Mouse (Mus musculus): ENCODE measurements at regions not wholly inside any gene's neighbourhood (a gene's known extent, or its start where the extent isn't known, plus 50 kb on each side); places are given as distances from the start of the nearest gene placed in this dataset.

DNA sequence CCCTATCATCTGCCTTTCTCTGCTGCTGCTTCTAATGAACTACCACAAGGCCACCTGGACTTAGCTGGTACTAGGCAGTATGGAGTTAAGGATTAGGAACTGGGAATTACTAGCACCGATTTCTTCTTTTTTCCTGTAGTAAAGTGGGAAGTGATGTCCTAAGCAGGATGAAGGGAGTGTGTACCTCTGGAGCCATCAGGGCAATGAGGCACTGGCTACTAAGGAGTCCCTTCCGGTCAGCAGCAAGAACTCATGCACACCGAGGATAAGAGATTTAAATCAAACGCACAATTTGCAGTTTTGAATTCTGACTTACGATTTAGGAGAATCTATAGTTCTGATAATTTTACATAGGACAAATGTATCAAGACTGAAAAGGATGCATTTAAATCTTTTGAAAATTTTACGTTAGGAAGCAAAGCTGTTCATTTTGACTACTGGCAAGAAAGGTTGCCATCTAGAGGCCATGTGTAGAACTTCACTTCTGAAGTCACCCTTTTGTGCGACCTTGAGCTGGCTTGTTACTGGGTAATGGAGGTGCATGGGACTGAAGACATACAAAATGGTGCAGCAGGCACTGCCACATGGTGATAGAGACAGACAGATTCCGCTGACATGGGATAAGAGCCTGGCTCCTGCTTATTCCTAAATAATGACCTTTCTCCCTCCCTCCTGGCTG is 369.1 kb upstream of the Stxbp6 start:
- ATAC-seq (replicated peaks; ENCODE audit: poor library complexity) = peak; percentile 85

DNA sequence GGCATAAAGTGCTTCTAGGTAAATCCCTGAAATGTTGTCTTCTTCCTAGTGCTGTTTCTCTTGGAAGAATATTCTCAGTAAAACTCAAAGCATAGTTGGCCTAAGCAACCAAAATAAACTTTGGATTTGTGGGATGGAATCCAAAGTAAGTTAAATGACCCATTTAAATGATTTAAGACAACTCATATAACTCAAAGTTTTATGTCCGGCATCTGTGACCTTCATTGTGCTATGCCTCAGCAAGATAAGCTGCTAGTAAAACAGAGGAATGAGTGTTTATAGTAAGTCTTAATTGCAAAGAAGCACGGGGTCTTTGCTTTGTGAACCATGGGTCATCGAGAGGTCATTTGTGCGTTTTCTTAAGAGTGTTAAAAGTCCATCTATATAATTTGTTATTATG is 368.0 kb upstream of the Stxbp6 start:
- no peak for ATAC-seq (replicated peaks; ENCODE audit: poor library complexity)

DNA sequence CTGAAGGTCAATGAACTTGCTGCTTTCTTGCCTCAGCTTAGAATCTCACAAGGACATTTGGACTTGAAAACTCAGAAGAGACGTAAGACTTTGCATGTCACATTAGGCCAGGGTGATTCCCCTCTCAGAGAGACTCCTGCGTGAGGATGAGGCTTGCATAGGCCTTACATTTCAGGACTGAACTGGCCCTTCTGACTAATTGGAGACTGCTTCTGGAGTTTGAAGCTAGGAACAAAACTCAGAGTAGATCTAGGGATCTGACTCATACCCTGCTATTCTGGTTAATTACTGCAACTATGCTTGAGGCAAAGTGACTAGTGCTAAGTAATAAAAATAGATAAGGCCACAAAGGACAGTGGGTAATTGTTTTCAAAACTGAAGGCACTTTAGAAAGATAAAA is 365.2 kb upstream of the Stxbp6 start:
- no peak for ATAC-seq (replicated peaks; ENCODE audit: poor library complexity)

DNA sequence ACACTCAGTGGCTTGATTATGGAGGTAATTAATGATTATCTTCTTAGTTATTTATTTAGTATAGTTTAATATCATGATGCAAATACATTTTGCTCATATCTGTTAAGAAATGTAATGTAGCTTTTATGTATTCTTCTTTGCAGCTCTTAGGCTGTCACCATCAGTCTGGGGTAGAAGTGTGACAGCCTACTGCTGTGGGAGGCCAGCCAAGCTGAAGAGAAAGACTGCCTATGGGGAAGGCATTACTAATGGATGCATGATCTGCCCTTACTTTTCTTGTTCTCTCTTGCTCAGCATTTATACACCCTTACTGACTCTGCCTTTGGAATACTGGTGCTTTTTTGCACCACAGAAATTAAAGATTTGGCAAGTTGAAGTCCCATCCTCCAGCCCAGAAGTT is 362.8 kb upstream of the Stxbp6 start:
- ATAC-seq (replicated peaks; ENCODE audit: poor library complexity) = no peak

DNA sequence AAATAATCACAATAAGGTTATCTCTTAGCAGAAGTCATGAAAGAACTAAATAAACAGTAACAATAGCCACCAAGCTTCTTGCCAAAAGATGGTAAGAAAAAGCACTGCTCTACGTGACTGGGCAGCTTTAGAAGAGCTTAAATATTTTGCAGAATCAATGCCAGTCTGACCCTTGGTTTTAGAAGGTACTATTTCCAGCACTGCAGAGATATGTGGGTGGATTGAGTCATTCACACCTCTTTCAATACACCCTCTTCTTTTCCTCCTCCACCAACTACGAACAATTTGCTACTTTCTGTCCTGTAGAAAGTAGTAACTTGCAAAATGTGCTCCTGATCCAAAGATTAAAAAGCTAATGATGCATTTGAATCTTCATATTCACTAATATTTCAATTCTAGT is 324.9 kb upstream of the Stxbp6 start:
- ATAC-seq (replicated peaks; ENCODE audit: poor library complexity) = no peak

DNA sequence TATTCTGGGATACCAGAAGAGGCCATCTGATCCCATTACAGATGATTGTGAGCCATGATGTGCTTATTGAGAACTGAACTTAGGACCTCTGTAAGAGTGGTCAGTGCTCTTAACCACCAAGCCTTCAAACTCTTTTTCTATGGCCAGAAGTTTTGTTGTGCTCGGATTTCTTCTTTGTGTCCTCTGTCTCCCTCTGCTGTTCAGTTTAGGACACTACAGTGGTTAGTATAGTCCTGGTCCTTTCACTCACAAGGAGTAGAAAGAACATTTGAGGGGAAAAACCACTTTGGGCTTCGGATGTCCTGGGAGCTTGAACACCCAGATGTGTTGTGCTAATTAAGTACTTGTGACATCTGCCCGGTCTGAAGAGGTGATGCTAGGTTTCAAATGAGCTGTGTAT is 310.4 kb upstream of the Stxbp6 start:
- peak; percentile 76 for ATAC-seq (replicated peaks; ENCODE audit: poor library complexity)

Measured in megakaryocyte progenitor cell, adult 5-6 weeks (primary cell).